Mouse (Mus musculus): ENCODE data around the gene Csf1.

DNA sequence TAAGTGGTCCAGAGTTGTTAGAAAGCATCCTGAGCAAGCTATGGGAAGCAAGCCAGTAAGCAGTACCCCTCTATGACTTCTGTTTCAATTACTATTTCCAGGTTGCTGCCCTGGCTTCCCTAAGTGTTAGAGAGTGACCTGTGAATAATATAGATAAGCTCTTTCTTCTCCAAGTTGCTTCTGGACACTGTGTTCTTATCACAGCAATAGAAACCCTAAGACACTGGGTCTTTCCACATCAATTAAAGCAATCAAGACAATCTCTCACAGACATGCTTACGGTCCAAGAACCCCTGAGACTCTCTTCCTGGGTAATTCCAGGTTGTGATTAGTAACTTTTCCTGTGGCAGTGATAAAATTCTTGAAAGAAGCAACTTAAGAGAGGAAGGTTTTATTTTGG is 26.1 kb upstream of the Csf1 start:
- TF ChIP-seq POLR2A (IDR thresholded peaks at IDR 0.05; ENCODE audit: control insufficient read depth, low read depth, low read length) (no peak), CTCF (IDR thresholded peaks at IDR 0.05; ENCODE audit: control insufficient read depth, insufficient read depth, insufficient replicate concordance, low read depth, low read length) (no peak)
